Mouse (Mus musculus): ENCODE data around the gene Rab3b. TPM values are rescaled to one million over a fixed set of nuclear protein-coding genes. Genes with fewer than 3 reads are reported as not detected.

Gene Rab3b
- polyA plus RNA-seq, 1 experiment from 2014 or later = 16.3 TPM

- no peak overlapping the region for H3K9ac ChIP-seq (replicated peaks; ENCODE audit: low read depth, low read length)
- no peaks in the 10 kb centered on the region for H3K36me3 ChIP-seq (ENCODE audit: control insufficient read depth, insufficient read depth, low read length)
- no peak overlapping the region for H3K27ac ChIP-seq (ENCODE audit: low read length)
- H3K4me3 ChIP-seq (ENCODE audit: low read depth, low read length) = no peak overlapping the region
- no peaks in the 10 kb centered on the region for H3K27me3 ChIP-seq (ENCODE audit: control insufficient read depth, insufficient read depth, low read length)
- no peaks in the 10 kb centered on the region for H3K9me3 ChIP-seq (ENCODE audit: control insufficient read depth, low read depth, low read length)
- peak; percentile 33; the same call in 1 of the 2 replicates for ATAC-seq (ENCODE audit: insufficient number of reproducible peaks, insufficient read depth, low FRiP score, low read depth)
- H3K4me2 ChIP-seq (replicated peaks; ENCODE audit: low read depth, low read length) = no peak overlapping the region
- 38% methylated on average over 6 of the region's 6 CpGs for WGBS
- no peaks in the 10 kb centered on the region for H3K4me1 ChIP-seq (ENCODE audit: control insufficient read depth, insufficient read depth, low read length)
Observed at GRCm38 (mm10) chr4:108976458-108977071, 97.7 kb downstream of the Rab3b start.

- Histone ChIP-seq H3K9me3 (ENCODE audit: control insufficient read depth, low read depth, low read length) (no peaks in the 10 kb centered on the region), H3K27ac (ENCODE audit: low read length) (no peak overlapping the region), H3K4me2 (replicated peaks; ENCODE audit: low read depth, low read length) (no peak overlapping the region), H3K27me3 (ENCODE audit: control insufficient read depth, insufficient read depth, low read length) (no peaks in the 10 kb centered on the region), H3K9ac (replicated peaks; ENCODE audit: low read depth, low read length) (no peak overlapping the region), H3K36me3 (ENCODE audit: control insufficient read depth, insufficient read depth, low read length) (no peaks in the 10 kb centered on the region), H3K4me1 (ENCODE audit: control insufficient read depth, insufficient read depth, low read length) (no peaks in the 10 kb centered on the region), H3K4me3 (ENCODE audit: low read depth, low read length) (no peak overlapping the region)
- no peak for ATAC-seq (ENCODE audit: insufficient number of reproducible peaks, insufficient read depth, low FRiP score, low read depth)
- WGBS = 86% methylated on average over 1 of the region's 1 CpGs
Observed at GRCm38 (mm10) chr4:108986833-108987472, 108.1 kb downstream of the Rab3b start.

DNA sequence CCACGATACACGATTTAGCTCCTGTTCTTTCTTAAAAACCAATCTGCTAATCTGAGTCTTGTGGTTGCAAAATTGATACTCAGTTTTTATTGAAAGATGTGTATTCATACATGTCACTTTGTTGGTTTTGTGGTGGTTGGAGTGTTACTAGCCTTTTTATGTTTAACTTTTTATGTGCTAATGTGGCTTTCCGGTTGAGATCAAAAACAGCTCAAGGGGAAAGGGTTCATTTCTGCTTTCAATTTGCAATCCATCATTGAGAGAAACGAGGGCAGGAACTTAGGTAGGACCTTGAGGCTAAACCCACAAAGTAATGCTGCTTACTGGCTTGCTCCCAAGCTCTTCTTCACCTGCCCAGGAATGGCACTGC lies 108.6 kb downstream of the Rab3b start:
- Histone ChIP-seq H3K4me2 (replicated peaks; ENCODE audit: low read depth, low read length) (no peak overlapping the region), H3K4me1 (ENCODE audit: control insufficient read depth, insufficient read depth, low read length) (no peaks in the 10 kb centered on the region), H3K27me3 (ENCODE audit: control insufficient read depth, insufficient read depth, low read length) (no peaks in the 10 kb centered on the region), H3K9ac (replicated peaks; ENCODE audit: low read depth, low read length) (no peak overlapping the region), H3K27ac (ENCODE audit: low read length) (no peak overlapping the region), H3K4me3 (ENCODE audit: low read depth, low read length) (no peak overlapping the region), H3K9me3 (ENCODE audit: control insufficient read depth, low read depth, low read length) (no peaks in the 10 kb centered on the region), H3K36me3 (ENCODE audit: control insufficient read depth, insufficient read depth, low read length) (no peaks in the 10 kb centered on the region)
- no peak for ATAC-seq (ENCODE audit: insufficient number of reproducible peaks, insufficient read depth, low FRiP score, low read depth)
- WGBS = 72% methylated on average over 4 of the region's 4 CpGs

- no peak overlapping the region for H3K27ac ChIP-seq (ENCODE audit: low read length)
- H3K4me3 ChIP-seq (ENCODE audit: low read depth, low read length) = no peak overlapping the region
- ATAC-seq (ENCODE audit: insufficient number of reproducible peaks, insufficient read depth, low FRiP score, low read depth) = no peak
- no peak overlapping the region for H3K9ac ChIP-seq (replicated peaks; ENCODE audit: low read depth, low read length)
- no peak overlapping the region for H3K4me2 ChIP-seq (replicated peaks; ENCODE audit: low read depth, low read length)
- no peaks in the 10 kb centered on the region for H3K36me3 ChIP-seq (ENCODE audit: control insufficient read depth, insufficient read depth, low read length)
- H3K27me3 ChIP-seq (ENCODE audit: control insufficient read depth, insufficient read depth, low read length) = no peaks in the 10 kb centered on the region
- 52% methylated on average over 2 of the region's 2 CpGs for WGBS
- no peaks in the 10 kb centered on the region for H3K9me3 ChIP-seq (ENCODE audit: control insufficient read depth, low read depth, low read length)
- no peaks in the 10 kb centered on the region for H3K4me1 ChIP-seq (ENCODE audit: control insufficient read depth, insufficient read depth, low read length)
Observed at GRCm38 (mm10) chr4:108989430-108989829, 110.6 kb downstream of the Rab3b start.

GRCm38 (mm10) chr4:108990032-108990431 lies 111.2 kb downstream of the Rab3b start:
- no peaks in the 10 kb centered on the region for H3K36me3 ChIP-seq (ENCODE audit: control insufficient read depth, insufficient read depth, low read length)
- no peak overlapping the region for H3K4me3 ChIP-seq (ENCODE audit: low read depth, low read length)

GRCm38 (mm10) chr4:108990571-108990970 lies 111.7 kb downstream of the Rab3b start:
- 90% methylated on average over 6 of the region's 6 CpGs for WGBS
- no peak for ATAC-seq (ENCODE audit: insufficient number of reproducible peaks, insufficient read depth, low FRiP score, low read depth)
- no peaks in the 10 kb centered on the region for H3K36me3 ChIP-seq (ENCODE audit: control insufficient read depth, insufficient read depth, low read length)
- no peaks in the 10 kb centered on the region for H3K4me1 ChIP-seq (ENCODE audit: control insufficient read depth, insufficient read depth, low read length)
- H3K9ac ChIP-seq (replicated peaks; ENCODE audit: low read depth, low read length) = no peak overlapping the region
- H3K4me2 ChIP-seq (replicated peaks; ENCODE audit: low read depth, low read length) = no peak overlapping the region
- H3K4me3 ChIP-seq (ENCODE audit: low read depth, low read length) = no peak overlapping the region
- no peaks in the 10 kb centered on the region for H3K27me3 ChIP-seq (ENCODE audit: control insufficient read depth, insufficient read depth, low read length)
- no peaks in the 10 kb centered on the region for H3K9me3 ChIP-seq (ENCODE audit: control insufficient read depth, low read depth, low read length)
- no peak overlapping the region for H3K27ac ChIP-seq (ENCODE audit: low read length)

More at GRCm38 (mm10) chr4:108990032-108990431, 111.2 kb downstream of the Rab3b start:
- no peak overlapping the region for H3K9ac ChIP-seq (replicated peaks; ENCODE audit: low read depth, low read length)
- H3K9me3 ChIP-seq (ENCODE audit: control insufficient read depth, low read depth, low read length) = no peaks in the 10 kb centered on the region
- no peak for ATAC-seq (ENCODE audit: insufficient number of reproducible peaks, insufficient read depth, low FRiP score, low read depth)
- H3K27me3 ChIP-seq (ENCODE audit: control insufficient read depth, insufficient read depth, low read length) = no peaks in the 10 kb centered on the region
- no peak overlapping the region for H3K4me2 ChIP-seq (replicated peaks; ENCODE audit: low read depth, low read length)
- H3K27ac ChIP-seq (ENCODE audit: low read length) = no peak overlapping the region
- H3K4me1 ChIP-seq (ENCODE audit: control insufficient read depth, insufficient read depth, low read length) = no peaks in the 10 kb centered on the region

GRCm38 (mm10) chr4:108991811-108992210 lies 112.9 kb downstream of the Rab3b start:
- H3K36me3 ChIP-seq (ENCODE audit: control insufficient read depth, insufficient read depth, low read length) = no peaks in the 10 kb centered on the region
- no peaks in the 10 kb centered on the region for H3K9me3 ChIP-seq (ENCODE audit: control insufficient read depth, low read depth, low read length)
- no peak overlapping the region for H3K9ac ChIP-seq (replicated peaks; ENCODE audit: low read depth, low read length)
- no peaks in the 10 kb centered on the region for H3K27me3 ChIP-seq (ENCODE audit: control insufficient read depth, insufficient read depth, low read length)
- H3K4me3 ChIP-seq (ENCODE audit: low read depth, low read length) = no peak overlapping the region
- no peaks in the 10 kb centered on the region for H3K4me1 ChIP-seq (ENCODE audit: control insufficient read depth, insufficient read depth, low read length)
- no peak for ATAC-seq (ENCODE audit: insufficient number of reproducible peaks, insufficient read depth, low FRiP score, low read depth)
- no peak overlapping the region for H3K4me2 ChIP-seq (replicated peaks; ENCODE audit: low read depth, low read length)
- no peak overlapping the region for H3K27ac ChIP-seq (ENCODE audit: low read length)

Data from stomach, embryonic 14.5 days (tissue).